Comparison of ENCODE assay signal across 10 mouse cellular contexts in genomic region chr7:128208187-128208586, GRCm38 (mm10). TPM values are rescaled to one million over a fixed set of nuclear protein-coding genes. Genes with fewer than 3 reads are reported as not detected.
DNase-seq lines count a peak whose midpoint lies in the region; ATAC-seq and TF ChIP-seq lines count a peak whose summit lies in the region.
"Had no signal": no experiment of that assay in that cellular context is flagged by ENCODE, and none has a peak within 500 bp of the region (broad histone marks: within the 10 kb centered on the region; RNA-seq: fewer than 3 reads in every experiment).

No protein-coding gene starts in this region.

- no peak overlapping the region for H3K4me2 ChIP-seq in hindbrain, embryonic 11.5 days (replicated peaks; ENCODE audit: low read depth, low read length)
- no peak overlapping the region for H3K4me2 ChIP-seq in hindbrain, embryonic 16.5 days (ENCODE audit: low read length)
- H3K4me2 ChIP-seq: embryonic facial prominence, embryonic 13.5 days had no signal

- H3K9ac ChIP-seq in hindbrain, embryonic 11.5 days (ENCODE audit: low read depth, low read length): no peak overlapping the region
- no peak overlapping the region for H3K9ac ChIP-seq in hindbrain, embryonic 16.5 days (ENCODE audit: low read depth, low read length)
- H3K9ac ChIP-seq in ES-E14 (ENCODE audit: insufficient read depth, low read depth, low read length, poor library complexity, severe bottlenecking): no peak overlapping the region
- H3K9ac ChIP-seq: embryonic facial prominence, embryonic 13.5 days had no signal

- no peaks in the 10 kb centered on the region for H3K36me3 ChIP-seq in hindbrain, embryonic 11.5 days (ENCODE audit: control insufficient read depth, insufficient read depth, low read length)
- H3K36me3 ChIP-seq in hindbrain, embryonic 16.5 days (ENCODE audit: control insufficient read depth, insufficient read depth, low read length): no peaks in the 10 kb centered on the region
- H3K36me3 ChIP-seq in ES-E14 (ENCODE audit: control insufficient read depth, insufficient read depth, low read length, poor library complexity, severe bottlenecking): no peaks in the 10 kb centered on the region
- H3K36me3 ChIP-seq: embryonic facial prominence, embryonic 13.5 days had no signal

- H3K4me1 ChIP-seq in hindbrain, embryonic 11.5 days (replicated peaks; ENCODE audit: control insufficient read depth, insufficient read depth, low read length): no peaks in the 10 kb centered on the region
- no peaks in the 10 kb centered on the region for H3K4me1 ChIP-seq in hindbrain, embryonic 16.5 days (ENCODE audit: control insufficient read depth, insufficient read depth, low read depth, low read length)
- H3K4me1 ChIP-seq in ES-E14 (ENCODE audit: control insufficient read depth in 2 of 2, insufficient read depth in 2 of 2, low read length in 2 of 2, poor library complexity in 1 of 2): no peaks in the 10 kb centered on the region

- in situ Hi-C loops in ES-E14 (cut with MboI; ENCODE audit: low sequenced_read_pairs in 2 of 2, unreplicated experiment in 2 of 2): loop anchor here (10.0 to 25.0 kb wide), 2 partner anchors 193 to 196 kb away; partner anchors contain the start of gene Trim72 (in 1 of the 2)

- no peaks in the 10 kb centered on the region for H3K27me3 ChIP-seq in hindbrain, embryonic 11.5 days (ENCODE audit: control insufficient read depth, insufficient read depth, low read length)
- H3K27me3 ChIP-seq in hindbrain, embryonic 16.5 days (replicated peaks; ENCODE audit: control insufficient read depth, insufficient read depth, low read length): no peaks in the 10 kb centered on the region
- H3K27me3 ChIP-seq: embryonic facial prominence, embryonic 13.5 days had no signal

- peak; percentile 81 for DNase-seq in hindbrain, embryonic 11.5 days (ENCODE audit: low spot score)
- DNase-seq in ES-E14 (ENCODE audit: low read depth, low spot score): peak; percentile 59
- DNase-seq in frontal cortex, postnatal 36 days (ENCODE audit: low spot score in 2 of 2): peak; percentile 39 to 69
- peak; percentile 66 to 72 for DNase-seq in layer of hippocampus, postnatal 10 days (ENCODE audit: low spot score in 2 of 2)
- peak; percentile 83 for DNase-seq in naive thymus-derived CD4-positive, alpha-beta T cell, adult 2 months (ENCODE audit: low read depth)
- peak; percentile 81 for DNase-seq in testis, postnatal 10 days (ENCODE audit: low spot score)

- H3K9me3 ChIP-seq in hindbrain, embryonic 11.5 days (ENCODE audit: control insufficient read depth, low read length): no peaks in the 10 kb centered on the region
- no peaks in the 10 kb centered on the region for H3K9me3 ChIP-seq in hindbrain, embryonic 16.5 days (ENCODE audit: control insufficient read depth, low read length)
- H3K9me3 ChIP-seq in ES-E14 (ENCODE audit: control insufficient read depth, insufficient read depth, low read depth, low read length): no peaks in the 10 kb centered on the region
- H3K9me3 ChIP-seq: embryonic facial prominence, embryonic 13.5 days had no signal

- ATAC-seq in hindbrain, embryonic 11.5 days (ENCODE audit: low FRiP score): no peak
- ATAC-seq in hindbrain, embryonic 16.5 days: no peak
- ATAC-seq in cerebellum, adult (ENCODE audit: insufficient number of reproducible peaks, low FRiP score, low TSS enrichment): peak; percentile 49; the same call in 1 of the 2 replicates

- H3K27ac ChIP-seq in hindbrain, embryonic 11.5 days (ENCODE audit: low read depth, low read length): no peak overlapping the region
- H3K27ac ChIP-seq in hindbrain, embryonic 16.5 days (ENCODE audit: low read depth, low read length): no peak overlapping the region
- H3K27ac ChIP-seq in ES-E14 (ENCODE audit: insufficient read depth, low read depth, low read length, poor library complexity, severe bottlenecking): no peak overlapping the region
- H3K27ac ChIP-seq: embryonic facial prominence, embryonic 13.5 days had no signal

- 10% methylated on average over 4 of the region's 4 CpGs for WGBS in hindbrain, embryonic 11.5 days
- 7% methylated on average over 4 of the region's 4 CpGs for WGBS in hindbrain, embryonic 16.5 days

- H3K4me3 ChIP-seq in hindbrain, embryonic 11.5 days (ENCODE audit: low read depth, low read length): no peak overlapping the region
- H3K4me3 ChIP-seq in hindbrain, embryonic 16.5 days (ENCODE audit: low read length): no peak overlapping the region
- no peak overlapping the region for H3K4me3 ChIP-seq in ES-E14 (ENCODE audit: insufficient read depth in 1 of 2, low read depth in 1 of 2, low read length in 2 of 2, poor library complexity in 1 of 2, severe bottlenecking in 1 of 2)
- H3K4me3 ChIP-seq: embryonic facial prominence, embryonic 13.5 days; myocyte had no signal

TF ChIP-seq in ES-E14, 5 proteins besides CTCF, POLR2A, EP300 and RAD21:
- TF ChIP-seq ZNF384 (IDR thresholded peaks at IDR 0.05; ENCODE audit: low read depth, low read length): no peak
- no peak for TF ChIP-seq MAFK (IDR thresholded peaks at IDR 0.05; ENCODE audit: insufficient read depth, low read depth, low read length)
- TF ChIP-seq ZC3H11A (IDR thresholded peaks at IDR 0.05; ENCODE audit: borderline replicate concordance, low read depth, low read length): peak; percentile 99
- TF ChIP-seq HCFC1 (IDR thresholded peaks at IDR 0.05; ENCODE audit: borderline replicate concordance, insufficient read depth, low read length): no peak

RNA-seq across cellular contexts. Expression of gene Cox6a2, which starts 2.0 kb away (rescaled TPM):
- 0.36 and 0.54 TPM in 2 replicates for polyA plus RNA-seq in hindbrain, embryonic 11.5 days (2014; fragmentation: Nextera tagmentation; extraction: Ambion mirVana)
- 0.33 and 4.0 TPM in 2 replicates for polyA plus RNA-seq in hindbrain, embryonic 16.5 days (2015; fragmentation: Nextera tagmentation; extraction: Ambion mirVana)
- 0.36 TPM in 1 of 2 replicates, not detected in the other for total RNA-seq in ES-E14 (2012; rRNA removed)
- total RNA-seq in layer of hippocampus, postnatal 10 days (2021): 1 to 10 TPM; 4.3 to 4.8 TPM

RNA-seq across cellular contexts. Expression of gene Armc5, which starts 29.0 kb away (rescaled TPM):
- 6.5 and 7.4 TPM in 2 replicates for polyA plus RNA-seq in hindbrain, embryonic 11.5 days (2014; fragmentation: Nextera tagmentation; extraction: Ambion mirVana)
- 12.0 and 14.1 TPM in 2 replicates for polyA plus RNA-seq in hindbrain, embryonic 16.5 days (2015; fragmentation: Nextera tagmentation; extraction: Ambion mirVana)
- total RNA-seq in ES-E14 (2012; rRNA removed): 9.3 and 11.4 TPM in 2 replicates
- total RNA-seq in layer of hippocampus, postnatal 10 days (2021): 10 to 100 TPM; 11.4 to 11.8 TPM

RNA-seq across cellular contexts. Expression of gene 9130023H24Rik, which starts 29.6 kb away (rescaled TPM):
- 12.3 and 13.3 TPM in 2 replicates for polyA plus RNA-seq in hindbrain, embryonic 11.5 days (2014; fragmentation: Nextera tagmentation; extraction: Ambion mirVana)
- 6.3 and 7.9 TPM in 2 replicates for polyA plus RNA-seq in hindbrain, embryonic 16.5 days (2015; fragmentation: Nextera tagmentation; extraction: Ambion mirVana)
- 2.1 and 2.6 TPM in 2 replicates for total RNA-seq in ES-E14 (2012; rRNA removed)
- total RNA-seq in layer of hippocampus, postnatal 10 days (2021): 1 to 10 TPM; 3.7 to 4.3 TPM

RNA-seq across cellular contexts. Expression of gene Tgfb1i1, which starts 38.4 kb away (rescaled TPM):
- polyA plus RNA-seq in hindbrain, embryonic 11.5 days (2014; fragmentation: Nextera tagmentation; extraction: Ambion mirVana): 33.0 and 40.9 TPM in 2 replicates
- polyA plus RNA-seq in hindbrain, embryonic 16.5 days (2015; fragmentation: Nextera tagmentation; extraction: Ambion mirVana): 27.8 and 34.6 TPM in 2 replicates
- total RNA-seq in ES-E14 (2012; rRNA removed): 5.1 and 10.5 TPM in 2 replicates
- 10 to 100 TPM; 27.2 to 28.1 TPM for total RNA-seq in layer of hippocampus, postnatal 10 days (2021)

RNA-seq across cellular contexts. Expression of gene Itgad, which starts 54.0 kb away (rescaled TPM):
- polyA plus RNA-seq in hindbrain, embryonic 11.5 days (2014; fragmentation: Nextera tagmentation; extraction: Ambion mirVana): not detected in 2 replicates
- not detected in 2 replicates for polyA plus RNA-seq in hindbrain, embryonic 16.5 days (2015; fragmentation: Nextera tagmentation; extraction: Ambion mirVana)
- not detected in 2 replicates for total RNA-seq in ES-E14 (2012; rRNA removed)
- under 1 TPM; 0.78 to 0.85 TPM for total RNA-seq in layer of hippocampus, postnatal 10 days (2021)
- polyA plus RNA-seq: embryonic facial prominence, embryonic 13.5 days had no signal
